Mouse (Mus musculus) lung, adult 2 months (tissue): Measurements from ENCODE around the gene Ensa.

Experiments
- CTCF ChIP-seq: fragments of 200-500 bp; IDR thresholded peaks from 2 replicates; pipeline ENCODE4 v1.5.1; 2011; ENCODE audit warnings: mild to moderate bottlenecking, low read length, control low read depth; ENCODE audit not compliant: insufficient read depth
- POLR2A ChIP-seq: fragments of 200-500 bp; IDR thresholded peaks from 2 replicates; pipeline ENCODE4 v1.6.1; 2011; ENCODE audit warnings: low read depth, mild to moderate bottlenecking, control low read depth, low read length, borderline replicate concordance; ENCODE audit errors: extremely low read depth

GRCm38 (mm10) chr3:95663969-95664608 is 39.3 kb downstream of the Ensa start:
- TF ChIP-seq POLR2A: no peak
- TF ChIP-seq CTCF: no peak
